Mouse (Mus musculus) liver, postnatal 0 days (tissue): ENCODE measurements around the gene Limch1.

Source experiments
- CTCF ChIP-seq: sonication (generic); IDR thresholded peaks from 2 replicates; pipeline ENCODE4 v1.5.1; 2016; ENCODE audit warnings: antibody characterized with exemption, low read depth
- EP300 ChIP-seq: IDR thresholded peaks from 2 replicates; pipeline ENCODE4 v1.6.1; 2016; ENCODE audit warnings: antibody characterized with exemption, low read depth, mild to moderate bottlenecking

GRCm38 (mm10) chr5:66996124-66996523 lies 250.5 kb downstream of the Limch1 start:
- no peak for TF ChIP-seq CTCF
- TF ChIP-seq EP300: no peak
